Mouse (Mus musculus) neural tube, embryonic 12.5 days (tissue): ENCODE results near the gene Tas2r129. TPM values are rescaled to one million over a fixed set of nuclear protein-coding genes. Genes with fewer than 3 reads are reported as not detected.
"Not testable (repeated sequence)": the region's sequence is repeated elsewhere in the genome, so short reads cannot be mapped to it uniquely, and the experiment has no call there.

Experiments
- ATAC-seq: fragments of 200-750 bp; cut with Nextera tagmentation; 2 replicates; pipeline ENCODE4 v1.8.0; 2017; ENCODE audit warnings: low read depth, mild to moderate bottlenecking, moderate TSS enrichment, moderate library complexity; ENCODE audit not compliant: low FRiP score
- H3K27ac ChIP-seq: fragments of 300-500 bp; sonication (generic); 2 replicates; pipeline ENCODE4 v1.5.1; 2016
- H3K27me3 ChIP-seq: fragments of 300-500 bp; sonication (generic); replicated peaks from 2 replicates; pipeline ENCODE4 v1.6.1; 2016; ENCODE audit warnings: mild to moderate bottlenecking
- H3K36me3 ChIP-seq: fragments of 300-500 bp; sonication (generic); 2 replicates; pipeline ENCODE4 v1.6.1; 2016; ENCODE audit warnings: mild to moderate bottlenecking
- H3K4me1 ChIP-seq: fragments of 300-500 bp; sonication (generic); 2 replicates; pipeline ENCODE4 v1.6.1; 2016
- H3K4me2 ChIP-seq: fragments of 300-500 bp; sonication (generic); replicated peaks from 2 replicates; pipeline ENCODE4 v1.6.1; 2016; ENCODE audit warnings: mild to moderate bottlenecking
- H3K4me3 ChIP-seq: fragments of 300-500 bp; sonication (generic); 2 replicates; pipeline ENCODE4 v1.5.1; 2016
- H3K9ac ChIP-seq: fragments of 300-500 bp; sonication (generic); 2 replicates; pipeline ENCODE4 v1.6.1; 2016; ENCODE audit warnings: mild to moderate bottlenecking
- H3K9me3 ChIP-seq: fragments of 300-500 bp; sonication (generic); 2 replicates; pipeline ENCODE4 v1.6.1; 2016; ENCODE audit warnings: mild to moderate bottlenecking
- WGBS: fragments of 180-500 bp; shearing (Covaris S2); methylation state at CpG from one replicate; pipeline ENCODE4 v1.1.7; 2016; 5-methylcytosine and 5-hydroxymethylcytosine counted together
- polyA plus RNA-seq: library from polyadenylated mRNA; unstranded; fragments of >200 nt; fragmentation: Nextera tagmentation; extraction: Ambion mirVana; gene quantifications from 2 replicates; pipeline ENCODE4 v1.2.1, GENCODE M21; 2016

Gene Tas2r129
- not detected in 2 replicates for polyA plus RNA-seq

- no peak within 1 kb of the TSS for H3K27ac ChIP-seq
- no peak within 1 kb of the TSS for H3K4me3 ChIP-seq
- no peak within 1 kb of the TSS for H3K9ac ChIP-seq
- H3K9me3 ChIP-seq, result no peaks in the 10 kb centered on the region
- no peaks in the 10 kb centered on the region for H3K27me3 ChIP-seq
- H3K36me3 ChIP-seq, result no peaks in the 10 kb centered on the region
- no peak within 1 kb of the TSS for H3K4me2 ChIP-seq
- WGBS, result 82% methylated on average over 2 of the region's 2 CpGs
- no peak for ATAC-seq
- no peaks in the 10 kb centered on the region for H3K4me1 ChIP-seq
Observed at GRCm38 (mm10) chr6:132950802-132951201, at the start of gene Tas2r129. Tas2r129 (plus strand) TSS chr6:132951102.

GRCm38 (mm10) chr6:132909351-132909750 is 41.6 kb upstream of the Tas2r129 start, which contains the start of gene Tas2r125:
Tas2r125 (plus strand) TSS chr6:132909651.
- WGBS, result 88% methylated on average over 3 of the region's 3 CpGs
- Histone ChIP-seq H3K27me3 (no peaks in the 10 kb centered on the region), H3K9me3 (no peaks in the 10 kb centered on the region), H3K36me3 (no peaks in the 10 kb centered on the region), H3K4me3 (no peak within 1 kb of the TSS), H3K9ac (no peak within 1 kb of the TSS), H3K4me2 (no peak within 1 kb of the TSS), H3K4me1 (no peaks in the 10 kb centered on the region), H3K27ac (no peak within 1 kb of the TSS)
- no peak for ATAC-seq

- not testable (repeated sequence) for H3K36me3 ChIP-seq, ATAC-seq, H3K9ac ChIP-seq, H3K27ac ChIP-seq, H3K27me3 ChIP-seq, H3K4me3 ChIP-seq, H3K4me2 ChIP-seq, H3K9me3 ChIP-seq, H3K4me1 ChIP-seq
Observed at GRCm38 (mm10) chr6:132941376-132941775, 9.5 kb upstream of the Tas2r129 start.

GRCm38 (mm10) chr6:132957819-132958218 is 6.9 kb downstream of the Tas2r129 start, which contains the start of gene Tas2r131:
Tas2r131 (minus strand) TSS chr6:132957919.
- Histone ChIP-seq H3K4me2 (no peak within 1 kb of the TSS), H3K9ac (no peak within 1 kb of the TSS), H3K36me3 (no peaks in the 10 kb centered on the region), H3K27me3 (no peaks in the 10 kb centered on the region), H3K27ac (no peak within 1 kb of the TSS), H3K9me3 (no peaks in the 10 kb centered on the region), H3K4me1 (no peaks in the 10 kb centered on the region), H3K4me3 (no peak within 1 kb of the TSS)
- WGBS, result 66% methylated on average over 1 of the region's 1 CpGs
- ATAC-seq, result no peak

- no peak for ATAC-seq
- Histone ChIP-seq H3K27ac (no peak within 1 kb of the TSS), H3K36me3 (no peaks in the 10 kb centered on the region), H3K27me3 (no peaks in the 10 kb centered on the region), H3K4me1 (no peaks in the 10 kb centered on the region), H3K9me3 (no peaks in the 10 kb centered on the region), H3K4me2 (no peak within 1 kb of the TSS), H3K4me3 (no peak within 1 kb of the TSS), H3K9ac (no peak within 1 kb of the TSS)
- WGBS, result 81% methylated on average over 2 of the region's 2 CpGs
Observed at GRCm38 (mm10) chr6:132980865-132981264, 30.0 kb downstream of the Tas2r129 start, which contains the start of gene Tas2r109. Tas2r109 (minus strand) TSS chr6:132980965.

Other genes with a start within 250 kb of the Tas2r129 start
- gene Tas2r122, start 239.2 kb upstream of the Tas2r129 start, polyA plus RNA-seq, result not detected in 2 replicates
- not detected in 2 replicates for gene Tas2r115, start 213.1 kb upstream of the Tas2r129 start, polyA plus RNA-seq
- not detected in 2 replicates for gene Tas2r124, start 196.4 kb upstream of the Tas2r129 start, polyA plus RNA-seq
- gene Tas2r102, start 189.0 kb upstream of the Tas2r129 start, polyA plus RNA-seq, result not detected in 2 replicates
- not detected in 2 replicates for gene Tas2r136, start 172.9 kb upstream of the Tas2r129 start, polyA plus RNA-seq
- gene Tas2r117, start 148.3 kb upstream of the Tas2r129 start, polyA plus RNA-seq, result not detected in 2 replicates
- gene Tas2r123, start 104.0 kb upstream of the Tas2r129 start, polyA plus RNA-seq, result not detected in 2 replicates
- not detected in 2 replicates for gene Tas2r116, start 95.7 kb upstream of the Tas2r129 start, polyA plus RNA-seq
- not detected in 2 replicates for gene Tas2r110, start 83.1 kb upstream of the Tas2r129 start, polyA plus RNA-seq
- gene Tas2r113, start 58.1 kb upstream of the Tas2r129 start, polyA plus RNA-seq, result not detected in 2 replicates
- gene Tas2r125, start 41.5 kb upstream of the Tas2r129 start, polyA plus RNA-seq, result 0.22 and 0.43 TPM in 2 replicates
- gene Tas2r131, start 6.8 kb downstream of the Tas2r129 start, polyA plus RNA-seq, result not detected in 2 replicates
- gene Tas2r109, start 29.9 kb downstream of the Tas2r129 start, polyA plus RNA-seq, result not detected in 2 replicates
- gene Tas2r103, start 86.0 kb downstream of the Tas2r129 start, polyA plus RNA-seq, result not detected in 2 replicates
- gene Tas2r140, start 104.7 kb downstream of the Tas2r129 start, polyA plus RNA-seq, result not detected in 2 replicates
- gene Smim10l1, start 153.8 kb downstream of the Tas2r129 start, polyA plus RNA-seq, result 94.4 and 102 TPM in 2 replicates